Mouse (Mus musculus) MEL (cell line): ENCODE data around the gene Uba3. TPM values are rescaled to one million over a fixed set of nuclear protein-coding genes. Genes with fewer than 3 reads are reported as not detected.

Source experiments
- DNase-seq: peaks from one replicate; pipeline ENCODE4 v3.0.0; 2011; ENCODE audit warnings: low read depth, low spot score
- H3K27ac ChIP-seq: 2 replicates; pipeline ENCODE4 v1.5.1; 2012; ENCODE audit warnings: low read depth, mild to moderate bottlenecking, control low read depth, low read length, moderate library complexity; ENCODE audit not compliant: control insufficient read depth
- H3K27me3 ChIP-seq, 2 experiments: fragments of 150-350 bp in 1 of 2; sonication (generic) in 1 of 2; 2 replicates each; pipeline ENCODE4 v1.6.1; 2012; ENCODE audit warnings: low read length in 2 of 2, mild to moderate bottlenecking in 2 of 2, improper control_type of control experiment in 1 of 2, moderate library complexity in 1 of 2; ENCODE audit not compliant: insufficient read depth in 2 of 2, control insufficient read depth in 1 of 2
- H3K36me3 ChIP-seq, 2 experiments: 2 replicates each; pipeline ENCODE4 v1.6.1; 2012 to 2014; ENCODE audit warnings: low read length in 2 of 2, improper control_type of control experiment in 1 of 2, inconsistent platforms in 1 of 2, mild to moderate bottlenecking in 1 of 2; ENCODE audit not compliant: insufficient read depth in 2 of 2, control insufficient read depth in 1 of 2
- H3K4me1 ChIP-seq, 2 experiments: fragments of 150-350 bp in 1 of 2; sonication (generic) in 1 of 2; 2 replicates each; pipeline ENCODE4 v1.6.1; 2012; ENCODE audit warnings: low read length in 2 of 2, improper control_type of control experiment in 1 of 2, mild to moderate bottlenecking in 1 of 2; ENCODE audit not compliant: insufficient read depth in 2 of 2, control insufficient read depth in 1 of 2
- H3K4me3 ChIP-seq, 2 experiments: fragments of 150-350 bp in 1 of 2; sonication (generic) in 1 of 2; 2 replicates each; pipeline ENCODE4 v1.5.1; 2012; ENCODE audit warnings: low read depth in 2 of 2, low read length in 2 of 2, mild to moderate bottlenecking in 2 of 2, moderate library complexity in 2 of 2, control low read depth in 1 of 2, improper control_type of control experiment in 1 of 2; ENCODE audit not compliant: control insufficient read depth in 1 of 2, insufficient read depth in 1 of 2
- H3K79me2 ChIP-seq: 2 replicates; pipeline ENCODE4 v1.6.1; 2012; ENCODE audit warnings: mild to moderate bottlenecking, low read length, moderate library complexity; ENCODE audit not compliant: control insufficient read depth, poor library complexity, insufficient read depth
- H3K9ac ChIP-seq: 2 replicates; pipeline ENCODE4 v1.6.1; 2012; ENCODE audit warnings: low read depth, mild to moderate bottlenecking, control low read depth, low read length, moderate library complexity; ENCODE audit not compliant: control insufficient read depth, poor library complexity, severe bottlenecking
- H3K9me3 ChIP-seq: fragments of 150-350 bp; sonication (generic); replicated peaks from 2 replicates; pipeline ENCODE4 v1.6.1; 2012; ENCODE audit warnings: mild to moderate bottlenecking, low read length, improper control_type of control experiment, moderate library complexity; ENCODE audit not compliant: insufficient read depth
- BHLHE40 ChIP-seq: IDR thresholded peaks from 2 replicates; pipeline ENCODE4 v1.6.1; 2012; ENCODE audit warnings: low read depth, mild to moderate bottlenecking, inconsistent platforms, low read length, improper control_type of control experiment, borderline replicate concordance
- CHD1 ChIP-seq: IDR thresholded peaks from 2 replicates; pipeline ENCODE4 v1.6.1; 2012; ENCODE audit warnings: low read depth, mild to moderate bottlenecking, inconsistent platforms, low read length, improper control_type of control experiment
- CHD2 ChIP-seq: IDR thresholded peaks from 2 replicates; pipeline ENCODE4 v1.6.1; 2011; ENCODE audit warnings: low read length, improper control_type of control experiment
- CTCF ChIP-seq, 3 experiments: IDR thresholded peaks in 2 of 3; conservative IDR thresholded peaks in 1 of 3; 2 replicates each; pipeline ENCODE4 v1.5.1; 2011 to 2012; ENCODE audit warnings: low read length in 3 of 3, low read depth in 2 of 3, mild to moderate bottlenecking in 2 of 3, improper control_type of control experiment in 1 of 3, inconsistent platforms in 1 of 3, mixed read lengths in 1 of 3, moderate library complexity in 1 of 3; ENCODE audit not compliant: control insufficient read depth in 1 of 3, insufficient read depth in 1 of 3, poor library complexity in 1 of 3, severe bottlenecking in 1 of 3
- E2F4 ChIP-seq: IDR thresholded peaks from 2 replicates; pipeline ENCODE4 v1.6.1; 2011; ENCODE audit warnings: low read depth, low read length, improper control_type of control experiment, borderline replicate concordance
- ELF1 ChIP-seq: IDR thresholded peaks from 2 replicates; pipeline ENCODE4 v1.6.1; 2014; ENCODE audit warnings: low read depth, mild to moderate bottlenecking, inconsistent platforms, low read length, improper control_type of control experiment, moderate library complexity
- EP300 ChIP-seq, 2 experiments: IDR thresholded peaks; 2 replicates each; pipeline ENCODE4 v1.6.1; 2011; ENCODE audit warnings: improper control_type of control experiment in 2 of 2, low read length in 2 of 2, low read depth in 1 of 2, mild to moderate bottlenecking in 1 of 2
- ETS1 ChIP-seq: IDR thresholded peaks from 2 replicates; pipeline ENCODE4 v1.6.1; 2012; ENCODE audit warnings: low read depth, mild to moderate bottlenecking, inconsistent platforms, low read length, improper control_type of control experiment, moderate library complexity
- GABPA ChIP-seq: IDR thresholded peaks from 2 replicates; pipeline ENCODE4 v1.6.1; 2012; ENCODE audit warnings: low read depth, mild to moderate bottlenecking, inconsistent platforms, low read length, improper control_type of control experiment, moderate library complexity
- GATA1 ChIP-seq: IDR thresholded peaks from 2 replicates; pipeline ENCODE4 v1.6.1; 2011; ENCODE audit warnings: low read depth, low read length, improper control_type of control experiment
- HCFC1 ChIP-seq: IDR thresholded peaks from 2 replicates; pipeline ENCODE4 v1.6.1; 2012; ENCODE audit warnings: low read depth, mild to moderate bottlenecking, inconsistent platforms, low read length, improper control_type of control experiment, moderate library complexity
- JUND ChIP-seq: IDR thresholded peaks from 2 replicates; pipeline ENCODE4 v1.6.1; 2011; ENCODE audit warnings: low read depth, mild to moderate bottlenecking, improper control_type of control experiment, low read length
- KAT2A ChIP-seq: conservative IDR thresholded peaks from 2 replicates; pipeline ENCODE4 v1.6.1; 2012; ENCODE audit warnings: low read depth, low read length, improper control_type of control experiment, inconsistent platforms
- MAFK ChIP-seq: IDR thresholded peaks from 2 replicates; pipeline ENCODE4 v1.6.1; 2011; ENCODE audit warnings: low read depth, mild to moderate bottlenecking, low read length, improper control_type of control experiment, borderline replicate concordance
- MAX ChIP-seq: IDR thresholded peaks from 2 replicates; pipeline ENCODE4 v1.6.1; 2011; ENCODE audit warnings: low read length, improper control_type of control experiment
- MAZ ChIP-seq: IDR thresholded peaks from 2 replicates; pipeline ENCODE4 v1.6.1; 2012; ENCODE audit warnings: low read depth, mild to moderate bottlenecking, inconsistent platforms, low read length, improper control_type of control experiment
- MEF2A ChIP-seq: IDR thresholded peaks from 2 replicates; pipeline ENCODE4 v1.6.1; 2014; ENCODE audit warnings: low read depth, mild to moderate bottlenecking, inconsistent platforms, low read length, improper control_type of control experiment; ENCODE audit not compliant: poor library complexity, insufficient replicate concordance, severe bottlenecking; ENCODE audit errors: extremely low read depth
- MYB ChIP-seq: IDR thresholded peaks from 2 replicates; pipeline ENCODE4 v1.6.1; 2011; ENCODE audit warnings: mild to moderate bottlenecking, low read depth, low read length, improper control_type of control experiment
- MYC ChIP-seq: IDR thresholded peaks from 2 replicates; pipeline ENCODE4 v1.6.1; 2011; ENCODE audit warnings: low read depth, mild to moderate bottlenecking, low read length, improper control_type of control experiment, moderate library complexity
- NRF1 ChIP-seq: IDR thresholded peaks from 2 replicates; pipeline ENCODE4 v1.6.1; 2014; ENCODE audit warnings: low read depth, mild to moderate bottlenecking, inconsistent platforms, low read length, improper control_type of control experiment, moderate library complexity; ENCODE audit not compliant: poor library complexity, insufficient read depth, severe bottlenecking
- POLR2A ChIP-seq, 2 experiments: IDR thresholded peaks; 2 replicates each; pipeline ENCODE4 v1.6.1; 2011 to 2012; ENCODE audit warnings: low read length in 2 of 2, mild to moderate bottlenecking in 2 of 2, control low read depth in 1 of 2, improper control_type of control experiment in 1 of 2, low read depth in 1 of 2, moderate library complexity in 1 of 2; ENCODE audit not compliant: control insufficient read depth in 1 of 2, insufficient read depth in 1 of 2, poor library complexity in 1 of 2
- POLR2AphosphoS2 ChIP-seq: IDR thresholded peaks from 2 replicates; pipeline ENCODE4 v1.6.1; 2011; ENCODE audit warnings: low read length, improper control_type of control experiment
- POLR2AphosphoS5 ChIP-seq: IDR thresholded peaks from 2 replicates; pipeline ENCODE4 v1.6.1; 2012; ENCODE audit warnings: low read depth, borderline replicate concordance, mild to moderate bottlenecking, inconsistent platforms, low read length, moderate library complexity, mixed read lengths
- RAD21 ChIP-seq: IDR thresholded peaks from 2 replicates; pipeline ENCODE4 v1.6.1; 2011; ENCODE audit warnings: mild to moderate bottlenecking, low read depth, low read length, improper control_type of control experiment
- RCOR1 ChIP-seq: IDR thresholded peaks from 2 replicates; pipeline ENCODE4 v1.6.1; 2012; ENCODE audit warnings: low read depth, mild to moderate bottlenecking, inconsistent platforms, low read length, improper control_type of control experiment
- SIN3A ChIP-seq: IDR thresholded peaks from 2 replicates; pipeline ENCODE4 v1.6.1; 2012; ENCODE audit warnings: low read length, improper control_type of control experiment, inconsistent platforms
- SMC3 ChIP-seq: IDR thresholded peaks from 2 replicates; pipeline ENCODE4 v1.6.1; 2011; ENCODE audit warnings: low read depth, low read length, improper control_type of control experiment
- TAL1 ChIP-seq: IDR thresholded peaks from 2 replicates; pipeline ENCODE4 v1.6.1; 2012; ENCODE audit warnings: mild to moderate bottlenecking, inconsistent platforms, low read length, moderate library complexity, mixed read lengths
- TBP ChIP-seq: IDR thresholded peaks from 2 replicates; pipeline ENCODE4 v1.8.0; 2011; ENCODE audit warnings: low read depth, low read length, improper control_type of control experiment
- TCF12 ChIP-seq: IDR thresholded peaks from 2 replicates; pipeline ENCODE4 v1.6.1; 2014; ENCODE audit warnings: low read depth, mild to moderate bottlenecking, inconsistent platforms, low read length, improper control_type of control experiment, moderate library complexity
- UBTF ChIP-seq: IDR thresholded peaks from 2 replicates; pipeline ENCODE4 v1.6.1; 2012; ENCODE audit warnings: low read depth, mild to moderate bottlenecking, inconsistent platforms, low read length, improper control_type of control experiment, moderate library complexity, borderline replicate concordance; ENCODE audit not compliant: insufficient read depth
- USF1 ChIP-seq: IDR thresholded peaks from 2 replicates; pipeline ENCODE4 v1.6.1; 2014; ENCODE audit warnings: low read depth, mild to moderate bottlenecking, inconsistent platforms, low read length, improper control_type of control experiment, moderate library complexity
- USF2 ChIP-seq, 2 experiments: IDR thresholded peaks; 2 replicates each; pipeline ENCODE4 v1.6.1; 2011 to 2012; ENCODE audit warnings: improper control_type of control experiment in 2 of 2, low read length in 2 of 2, borderline replicate concordance in 1 of 2, inconsistent platforms in 1 of 2, low read depth in 1 of 2, mild to moderate bottlenecking in 1 of 2; ENCODE audit not compliant: insufficient read depth in 1 of 2
- ZKSCAN1 ChIP-seq: IDR thresholded peaks from 2 replicates; pipeline ENCODE4 v1.6.1; 2012; ENCODE audit warnings: low read depth, mild to moderate bottlenecking, inconsistent platforms, low read length, improper control_type of control experiment, moderate library complexity
- ZMIZ1 ChIP-seq: IDR thresholded peaks from 2 replicates; pipeline ENCODE4 v1.6.1; 2012; ENCODE audit warnings: low read depth, mild to moderate bottlenecking, inconsistent platforms, low read length, improper control_type of control experiment, moderate library complexity
- polyA plus RNA-seq, 2 experiments: library from polyadenylated mRNA; stranded (reverse) in 1 of 2; unstranded in 1 of 2; fragments of >175 nt in 1 of 2; fragments of >200 nt in 1 of 2; gene quantifications; 2 replicates each; pipeline versions ENCODE4 v1.2.1 to v1.2.4; 2012; ENCODE audit warnings: low replicate concordance in 2 of 2, low read depth in 1 of 2; ENCODE audit not compliant: insufficient read length in 2 of 2, insufficient read depth in 1 of 2, missing spikeins in 1 of 2
- total RNA-seq: library from RNA; depleted of rRNA; stranded (reverse); fragments of 300-350 nt; gene quantifications from 2 replicates; pipeline ENCODE4 v1.2.3, GENCODE M21; 2012

Gene Uba3
- total and polyA plus RNA-seq, 3 experiments, result 37.1 to 38.1 TPM; not detected in 1

- peaks cover 14 to 21% of the 10 kb centered on the region in 2 experiments for H3K4me1 ChIP-seq
- H3K36me3 ChIP-seq, result peaks cover 15% of the 10 kb centered on the region in 2 experiments
- no peak overlapping the region for H3K4me3 ChIP-seq
- DNase-seq, result peak; percentile 74
- no peaks in the 10 kb centered on the region for H3K9me3 ChIP-seq
- no peak for TF ChIP-seq E2F4
- TF ChIP-seq POLR2AphosphoS5, result no peak
- TF ChIP-seq USF1, result no peak
- no peak for TF ChIP-seq TCF12
- TF ChIP-seq UBTF, result no peak
- TF ChIP-seq MYB, result no peak
- peak; percentile 58 to 66 for TF ChIP-seq EP300 (IDR thresholded peaks at IDR 0.05; ENCODE audit: low read depth in 1 of 2, low read length in 2 of 2)
- TF ChIP-seq POLR2A (IDR thresholded peaks at IDR 0.05; ENCODE audit: control insufficient read depth in 1 of 2, insufficient read depth in 1 of 2, low read depth in 1 of 2, low read length in 2 of 2, poor library complexity in 1 of 2), result no peak
- TF ChIP-seq MYC, result no peak
- TF ChIP-seq RCOR1, result no peak
- TF ChIP-seq HCFC1, result no peak
- no peak for TF ChIP-seq NRF1
- TF ChIP-seq GABPA, result no peak
- no peak for TF ChIP-seq MAZ
- TF ChIP-seq MAFK, result no peak
- peak; percentile 70 for TF ChIP-seq GATA1
- no peak for TF ChIP-seq BHLHE40
- no peak for TF ChIP-seq MEF2A
- no peak for TF ChIP-seq JUND
- TF ChIP-seq ETS1, result 0 out of 2 replicates have a peak, but pooled peaks have one; percentile 29
- no peak for TF ChIP-seq ZMIZ1
- TF ChIP-seq USF2 (IDR thresholded peaks at IDR 0.05; ENCODE audit: borderline replicate concordance in 1 of 2, insufficient read depth in 1 of 2, low read depth in 1 of 2, low read length in 2 of 2), result no peak
- no peak for TF ChIP-seq SMC3
- TF ChIP-seq ZKSCAN1, result no peak
- TF ChIP-seq CTCF (IDR thresholded peaks at IDR 0.05 in 2 of 3, conservative IDR thresholded peaks at IDR 0.05 in 1 of 3; ENCODE audit: control insufficient read depth in 1 of 3, insufficient read depth in 1 of 3, low read depth in 2 of 3, low read length in 3 of 3, poor library complexity in 1 of 3, severe bottlenecking in 1 of 3), result no peak
- no peak for TF ChIP-seq KAT2A
- no peak for TF ChIP-seq ELF1
- TF ChIP-seq CHD2, result no peak
- peak; percentile 59 for TF ChIP-seq TAL1
- TF ChIP-seq MAX, result no peak
- TF ChIP-seq SIN3A, result no peak
- TF ChIP-seq TBP, result no peak
- no peak for TF ChIP-seq POLR2AphosphoS2
- no peak for TF ChIP-seq CHD1
- no peak for TF ChIP-seq RAD21
- TF ChIP-seq, all 39 proteins: peak for 4
- Histone ChIP-seq H3K27me3 (no peaks in the 10 kb centered on the region), H3K9ac (no peak overlapping the region), H3K79me2 (peaks cover 14% of the 10 kb centered on the region), H3K27ac (0 out of 2 replicates have a peak overlapping the region, but pooled peaks have one; percentile 6)
These were observed 20.6 kb upstream of the Uba3 start for GRCm38 (mm10) chr6:97226083-97226491.
